Mouse (Mus musculus) spleen, adult 10 weeks (tissue): ENCODE data around the gene Fam205a2. TPM values are rescaled to one million over a fixed set of nuclear protein-coding genes. Genes with fewer than 3 reads are reported as not detected.

ENCODE experiments used
- polyA plus RNA-seq: library from polyadenylated mRNA; stranded (reverse); fragments of 350-450 nt; fragmentation: Illumina TruSeq; extraction: RNeasy Lipid Tissue Mini Kit (QIAGEN cat#74804); gene quantifications from one replicate; pipeline ENCODE4 v1.2.3, GENCODE M21; 2015; ENCODE audit warnings: low replicate concordance; ENCODE audit not compliant: insufficient read depth

Gene Fam205a2
- polyA plus RNA-seq, result not detected

DNA sequence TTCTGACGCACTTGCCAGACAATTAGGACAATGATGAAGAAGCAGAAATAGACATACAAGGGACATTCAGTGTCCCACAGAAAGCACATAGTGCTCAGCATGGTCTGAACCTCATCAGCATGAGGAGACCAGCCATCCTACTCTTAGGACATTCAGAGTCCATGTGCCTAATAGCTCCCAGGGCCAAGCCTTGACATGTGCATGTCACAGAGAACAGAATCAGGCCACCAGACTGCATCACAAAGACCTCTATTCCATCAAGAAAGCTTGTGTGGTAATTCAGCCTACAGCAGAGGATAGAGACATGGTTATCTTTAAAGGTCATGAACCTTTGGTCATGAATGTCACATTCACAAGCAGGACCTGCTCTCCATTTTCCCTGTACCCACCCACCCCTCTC is at the start of gene Fam205a2:
Fam205a2 (minus strand) TSS at position 101 of the 400 bp plus-strand sequence.

Other genes starting within 250 kb of the Fam205a2 start
- gene Gm21953, start 233.9 kb downstream of the Fam205a2 start, polyA plus RNA-seq, result not detected
- gene Fam205a3, start 209.8 kb downstream of the Fam205a2 start, polyA plus RNA-seq, result not detected
- gene Gm21586, start 88.8 kb downstream of the Fam205a2 start, polyA plus RNA-seq, result not detected
- 0.21 TPM for gene Gm2163, start 61.4 kb downstream of the Fam205a2 start, polyA plus RNA-seq
- gene Gm10591, start 84.0 kb upstream of the Fam205a2 start, polyA plus RNA-seq, result not detected
- gene Gm2564, start 101.5 kb upstream of the Fam205a2 start, polyA plus RNA-seq, result 93.8 TPM
- gene Ccl27b, start 127.1 kb upstream of the Fam205a2 start, polyA plus RNA-seq, result not detected
- not detected for gene Il11ra2, start 133.7 kb upstream of the Fam205a2 start, polyA plus RNA-seq
- gene 4930578G10Rik, start 207.4 kb upstream of the Fam205a2 start, polyA plus RNA-seq, result not detected
- 137 TPM for gene Ccl19, start 228.4 kb upstream of the Fam205a2 start, polyA plus RNA-seq
- 506 TPM for gene Ccl21a, start 245.8 kb upstream of the Fam205a2 start, polyA plus RNA-seq